Mouse (Mus musculus) testis, adult 2 months (tissue): ENCODE results near the gene Phykpl.

Source experiments
- CTCF ChIP-seq: fragments of 200-500 bp; IDR thresholded peaks from 2 replicates; pipeline ENCODE4 v1.5.1; 2012; ENCODE audit warnings: low read depth, mild to moderate bottlenecking, inconsistent platforms, low read length, moderate library complexity; ENCODE audit not compliant: control insufficient read depth, insufficient read depth, insufficient replicate concordance
- POLR2A ChIP-seq: fragments of 200-500 bp; IDR thresholded peaks from 2 replicates; pipeline ENCODE4 v1.6.1; 2012; ENCODE audit warnings: low read depth, mild to moderate bottlenecking, inconsistent platforms, low read length, moderate library complexity; ENCODE audit not compliant: control insufficient read depth

GRCm38 (mm10) chr11:51594715-51595350 lies 10.3 kb downstream of the Phykpl start:
- TF ChIP-seq CTCF (no peak), POLR2A (no peak)
